ENCODE assay signal across 19 mouse cellular contexts in genomic region chr17:80347234-80347633, GRCm38 (mm10). TPM values are rescaled to one million over a fixed set of nuclear protein-coding genes. Genes with fewer than 3 reads are reported as not detected.
DNase-seq lines count a peak whose midpoint lies in the region; ATAC-seq and TF ChIP-seq lines count a peak whose summit lies in the region.
"Had no signal": no experiment of that assay in that cellular context is flagged by ENCODE, and none has a peak within 500 bp of the region (broad histone marks: within the 10 kb centered on the region; RNA-seq: fewer than 3 reads in every experiment).

No protein-coding gene starts in this region.

- DNase-seq in hindbrain, embryonic 11.5 days (ENCODE audit: low spot score), result peak; percentile 23
- peak; percentile 20 for DNase-seq in Patski (ENCODE audit: low read depth, low spot score)
- peak; percentile 3 for DNase-seq in fibroblast of lung, adult 2 months (ENCODE audit: low read depth)
- DNase-seq in liver, result no peak
- no peak for DNase-seq in cerebellum, postnatal 4 days (ENCODE audit: low spot score in 2 of 2)
- no peak for DNase-seq in layer of hippocampus, adult 18-20 months (ENCODE audit: low spot score in 2 of 2)
- DNase-seq: adrenal gland, adult 2 months; cerebellum, adult 18-20 months; gastrocnemius, postnatal 25 days; kidney, postnatal 14 days; lung, embryonic 14.5 days had no signal

- TF ChIP-seq POLR2A in myocyte (IDR thresholded peaks at IDR 0.05; ENCODE audit: insufficient read length, low read depth), result no peak

- ATAC-seq in hindbrain, embryonic 11.5 days (ENCODE audit: low FRiP score), result no peak
- no peak for ATAC-seq in hindbrain, embryonic 12.5 days (ENCODE audit: low FRiP score)
- peak; percentile 84 for ATAC-seq in Patski
- ATAC-seq: liver, embryonic 12.5 days; midbrain, embryonic 15.5 days had no signal

- H3K9ac ChIP-seq in hindbrain, embryonic 11.5 days (ENCODE audit: low read depth, low read length), result no peak overlapping the region
- no peak overlapping the region for H3K9ac ChIP-seq in hindbrain, embryonic 12.5 days
- H3K9ac ChIP-seq: liver, embryonic 12.5 days; lung, embryonic 14.5 days; midbrain, embryonic 15.5 days had no signal

- H3K27me3 ChIP-seq in hindbrain, embryonic 11.5 days (ENCODE audit: control insufficient read depth, insufficient read depth, low read length), result no peaks in the 10 kb centered on the region
- H3K27me3 ChIP-seq in hindbrain, embryonic 12.5 days, result no peaks in the 10 kb centered on the region
- H3K27me3 ChIP-seq in Patski, result no peaks in the 10 kb centered on the region
- no peaks in the 10 kb centered on the region for H3K27me3 ChIP-seq in myocyte (ENCODE audit: control insufficient read depth, insufficient read depth, insufficient read length)
- H3K27me3 ChIP-seq: liver, embryonic 12.5 days; midbrain, embryonic 15.5 days had no signal

- 39% methylated on average over 6 of the region's 6 CpGs for WGBS in hindbrain, embryonic 11.5 days
- 36% methylated on average over 6 of the region's 6 CpGs for WGBS in hindbrain, embryonic 12.5 days

- no peak overlapping the region for H3K4me3 ChIP-seq in hindbrain, embryonic 11.5 days (ENCODE audit: low read depth, low read length)
- no peak overlapping the region for H3K4me3 ChIP-seq in hindbrain, embryonic 12.5 days
- no peak overlapping the region for H3K4me3 ChIP-seq in myocyte
- H3K4me3 ChIP-seq: liver, embryonic 12.5 days; midbrain, embryonic 15.5 days had no signal

- POLR2A ChIA-PET in Patski (lab: Charles Lee), result no interaction called here

- no peaks in the 10 kb centered on the region for H3K36me3 ChIP-seq in hindbrain, embryonic 11.5 days (ENCODE audit: control insufficient read depth, insufficient read depth, low read length)
- H3K36me3 ChIP-seq in hindbrain, embryonic 12.5 days, result no peaks in the 10 kb centered on the region
- H3K36me3 ChIP-seq in myocyte (ENCODE audit: control insufficient read depth, insufficient read depth), result no peaks in the 10 kb centered on the region
- H3K36me3 ChIP-seq: liver, embryonic 12.5 days; midbrain, embryonic 15.5 days had no signal

- no peaks in the 10 kb centered on the region for H3K79me2 ChIP-seq in myocyte (ENCODE audit: control insufficient read depth, insufficient read depth)

- H3ac ChIP-seq in myocyte (ENCODE audit: control insufficient read depth, insufficient read length), result no peak overlapping the region

- H3K27ac ChIP-seq in hindbrain, embryonic 11.5 days (ENCODE audit: low read depth, low read length), result no peak overlapping the region
- H3K27ac ChIP-seq in hindbrain, embryonic 12.5 days, result no peak overlapping the region
- H3K27ac ChIP-seq: liver, embryonic 12.5 days; midbrain, embryonic 15.5 days had no signal

- CTCF ChIA-PET in Patski (lab: Charles Lee), result no interaction called here

- in situ Hi-C loops in Patski (cut with MboI; ENCODE audit: low pct_unique_long_range_greater_than_20kb), result no loop called here

- H3K4me2 ChIP-seq in hindbrain, embryonic 11.5 days (replicated peaks; ENCODE audit: low read depth, low read length), result no peak overlapping the region
- H3K4me2 ChIP-seq in hindbrain, embryonic 12.5 days (replicated peaks), result no peak overlapping the region
- peak overlapping the region; percentile 40 for H3K4me2 ChIP-seq in myocyte (ENCODE audit: low read depth)
- H3K4me2 ChIP-seq: liver, embryonic 12.5 days; lung, embryonic 14.5 days; midbrain, embryonic 15.5 days had no signal

- no peak for TF ChIP-seq CTCF in Patski (IDR thresholded peaks at IDR 0.05)

- H3K9me3 ChIP-seq in hindbrain, embryonic 11.5 days (ENCODE audit: control insufficient read depth, low read length), result no peaks in the 10 kb centered on the region
- H3K9me3 ChIP-seq in hindbrain, embryonic 12.5 days (replicated peaks), result no peaks in the 10 kb centered on the region
- H3K9me3 ChIP-seq: liver, embryonic 12.5 days; midbrain, embryonic 15.5 days had no signal

- no peaks in the 10 kb centered on the region for H3K4me1 ChIP-seq in hindbrain, embryonic 11.5 days (replicated peaks; ENCODE audit: control insufficient read depth, insufficient read depth, low read length)
- 0 out of 2 replicates have a peak, but pooled peaks cover 6% of the 10 kb centered on the region for H3K4me1 ChIP-seq in hindbrain, embryonic 12.5 days
- H3K4me1 ChIP-seq: liver, embryonic 12.5 days; midbrain, embryonic 15.5 days had no signal

TF ChIP-seq in myocyte, 11 proteins besides CTCF, POLR2A, EP300 and RAD21:
- TF ChIP-seq TCF12 (IDR thresholded peaks at IDR 0.05; ENCODE audit: insufficient read depth, poor library complexity, severe bottlenecking) (no peak), USF1 (IDR thresholded peaks at IDR 0.05; ENCODE audit: low read depth) (no peak), MAX (IDR thresholded peaks at IDR 0.05; ENCODE audit: low read depth) (no peak), MYOG (IDR thresholded peaks at IDR 0.05; ENCODE audit: control insufficient read depth in 1 of 3, insufficient read depth in 1 of 3, insufficient read length in 2 of 3, low read depth in 2 of 3) (no peak), MYOD1 (IDR thresholded peaks at IDR 0.05; ENCODE audit: control insufficient read depth in 1 of 3, insufficient read length in 2 of 3, low read depth in 2 of 3) (no peak), CEBPB (IDR thresholded peaks at IDR 0.05; ENCODE audit: insufficient read depth, poor library complexity, severe bottlenecking) (no peak), E2F4 (IDR thresholded peaks at IDR 0.05; ENCODE audit: insufficient read depth) (no peak), POLR2AphosphoS2 (IDR thresholded peaks at IDR 0.05; ENCODE audit: insufficient read length, low read depth) (no peak), REST (IDR thresholded peaks at IDR 0.05; ENCODE audit: insufficient read depth, insufficient read length) (no peak), TCF3 (IDR thresholded peaks at IDR 0.05; ENCODE audit: insufficient read length, low read depth) (no peak), SRF (IDR thresholded peaks at IDR 0.05; ENCODE audit: control insufficient read depth, insufficient read length, low read depth) (no peak)

RNA-seq across cellular contexts. Expression of gene Gm10190, which starts 26.1 kb away (rescaled TPM):
- 1.8 and 1.9 TPM in 2 replicates for polyA plus RNA-seq in hindbrain, embryonic 11.5 days (2014; fragmentation: Nextera tagmentation; extraction: Ambion mirVana)
- polyA plus RNA-seq in hindbrain, embryonic 12.5 days (2016; fragmentation: Nextera tagmentation; extraction: Ambion mirVana), result 1.7 and 2.1 TPM in 2 replicates
- polyA plus RNA-seq in Patski (2021) (not detected), myocyte (2012; fragmentation: generic; extraction: Trizol) (not detected)
- total RNA-seq in layer of hippocampus, adult 18-20 months (2021), result 1 to 10 TPM; 1.7 to 1.8 TPM
- total RNA-seq: adrenal gland, adult 2 months; ES-E14; gastrocnemius, postnatal 25 days had no signal
- polyA plus RNA-seq: adrenal gland, adult 2 months; cortical plate, adult 2 months; spleen, adult 2 months; stomach, embryonic 16.5 days had no signal

RNA-seq across cellular contexts. Expression of gene Arhgef33, which starts 40.0 kb away (rescaled TPM):
- polyA plus RNA-seq in hindbrain, embryonic 11.5 days (2014; fragmentation: Nextera tagmentation; extraction: Ambion mirVana), result 0.50 and 1.7 TPM in 2 replicates
- 1.0 and 1.2 TPM in 2 replicates for polyA plus RNA-seq in hindbrain, embryonic 12.5 days (2016; fragmentation: Nextera tagmentation; extraction: Ambion mirVana)
- polyA plus RNA-seq in Patski (2021), result 0.80 TPM
- 0.01 TPM for polyA plus RNA-seq in myocyte (2012; fragmentation: generic; extraction: Trizol)
- 1 to 10 TPM; 2.4 to 2.9 TPM for total RNA-seq in layer of hippocampus, adult 18-20 months (2021)
- total RNA-seq: gastrocnemius, postnatal 25 days had no signal

RNA-seq across cellular contexts. Expression of gene Dhx57, which starts 57.0 kb away (rescaled TPM):
- 23.3 and 25.7 TPM in 2 replicates for polyA plus RNA-seq in hindbrain, embryonic 11.5 days (2014; fragmentation: Nextera tagmentation; extraction: Ambion mirVana)
- polyA plus RNA-seq in hindbrain, embryonic 12.5 days (2016; fragmentation: Nextera tagmentation; extraction: Ambion mirVana), result 42.7 and 44.6 TPM in 2 replicates
- polyA plus RNA-seq in Patski (2021), result 21.1 TPM
- polyA plus RNA-seq in myocyte (2012; fragmentation: generic; extraction: Trizol), result 7.4 TPM
- total RNA-seq in layer of hippocampus, adult 18-20 months (2021), result 10 to 100 TPM; 34.4 to 34.7 TPM

RNA-seq across cellular contexts. Expression of gene Morn2, which starts 57.2 kb away (rescaled TPM):
- polyA plus RNA-seq in hindbrain, embryonic 11.5 days (2014; fragmentation: Nextera tagmentation; extraction: Ambion mirVana), result 32.0 and 38.6 TPM in 2 replicates
- 32.3 and 32.4 TPM in 2 replicates for polyA plus RNA-seq in hindbrain, embryonic 12.5 days (2016; fragmentation: Nextera tagmentation; extraction: Ambion mirVana)
- polyA plus RNA-seq in Patski (2021) (47.2 TPM), myocyte (2012; fragmentation: generic; extraction: Trizol) (30.4 TPM)
- 10 to 100 TPM; 16.0 to 18.3 TPM for total RNA-seq in layer of hippocampus, adult 18-20 months (2021)

Comparison
In these comparisons a context has a peak if more than half of its experiments do, and no peak if none do; other contexts are left out.
1. DNase-seq: peak in hindbrain, embryonic 11.5 days (single experiment), Patski (single experiment) and fibroblast of lung, adult 2 months (single experiment); none in liver (single experiment), cerebellum, postnatal 4 days (0 of 2) and layer of hippocampus, adult 18-20 months (0 of 2).